Mouse (Mus musculus): ENCODE data around the gene Serpine2.

Serpine2 gene

GRCm38 (mm10) chr1:79815446-79815845, 45.5 kb downstream of the Serpine2 start:
- DNase-seq (ENCODE audit: extremely low spot score, low spot score): no peak

GRCm38 (mm10) chr1:79809447-79809846, 51.5 kb downstream of the Serpine2 start:
- no peak for DNase-seq (ENCODE audit: extremely low spot score, low spot score)

GRCm38 (mm10) chr1:79806865-79807264, 54.1 kb downstream of the Serpine2 start:
- no peak for DNase-seq (ENCODE audit: extremely low spot score, low spot score)

- no peak for DNase-seq (ENCODE audit: extremely low spot score, low spot score)
Observed at GRCm38 (mm10) chr1:79803614-79804013, 57.4 kb downstream of the Serpine2 start.

GRCm38 (mm10) chr1:79802858-79803427, 58.0 kb downstream of the Serpine2 start:
- DNase-seq (ENCODE audit: extremely low spot score, low spot score): no peak

- no peak for DNase-seq (ENCODE audit: extremely low spot score, low spot score)
Observed at GRCm38 (mm10) chr1:79797084-79797483, 63.9 kb downstream of the Serpine2 start.

GRCm38 (mm10) chr1:79786267-79786927, 74.6 kb downstream of the Serpine2 start:
- DNase-seq (ENCODE audit: extremely low spot score, low spot score): no peak

GRCm38 (mm10) chr1:79782433-79782832, 78.5 kb downstream of the Serpine2 start:
- no peak for DNase-seq (ENCODE audit: extremely low spot score, low spot score)

- no peak for DNase-seq (ENCODE audit: extremely low spot score, low spot score)
Observed at GRCm38 (mm10) chr1:79778011-79778410, 83.0 kb downstream of the Serpine2 start.

- peak; percentile 99 for DNase-seq (ENCODE audit: extremely low spot score, low spot score)
Observed at GRCm38 (mm10) chr1:79775927-79776458, 85.0 kb downstream of the Serpine2 start, which contains the start of the genes Mrpl44 and Wdfy1. Gene Mrpl44, plus strand, starts transcription at chr1:79776018. Gene Wdfy1, minus strand, starts transcription at chr1:79776143.

GRCm38 (mm10) chr1:79774164-79774780, 86.7 kb downstream of the Serpine2 start:
- DNase-seq (ENCODE audit: extremely low spot score, low spot score): no peak

GRCm38 (mm10) chr1:79768231-79768630, 92.7 kb downstream of the Serpine2 start:
- no peak for DNase-seq (ENCODE audit: extremely low spot score, low spot score)

- DNase-seq (ENCODE audit: extremely low spot score, low spot score): no peak
Observed at GRCm38 (mm10) chr1:79764483-79764882, 96.5 kb downstream of the Serpine2 start.

- DNase-seq (ENCODE audit: extremely low spot score, low spot score): no peak
Observed at GRCm38 (mm10) chr1:79764031-79764430, 96.9 kb downstream of the Serpine2 start.

GRCm38 (mm10) chr1:79762282-79763250, 98.4 kb downstream of the Serpine2 start:
- DNase-seq (ENCODE audit: extremely low spot score, low spot score): no peak

- no peak for DNase-seq (ENCODE audit: extremely low spot score, low spot score)
Observed at GRCm38 (mm10) chr1:79761917-79762271, 99.1 kb downstream of the Serpine2 start.

GRCm38 (mm10) chr1:79761106-79761916, 99.7 kb downstream of the Serpine2 start:
- peak; percentile 76 for DNase-seq (ENCODE audit: extremely low spot score, low spot score)

GRCm38 (mm10) chr1:79760656-79761055, 100.3 kb downstream of the Serpine2 start:
- DNase-seq (ENCODE audit: extremely low spot score, low spot score): no peak

- no peak for DNase-seq (ENCODE audit: extremely low spot score, low spot score)
Observed at GRCm38 (mm10) chr1:79759436-79759972, 101.5 kb downstream of the Serpine2 start.

- no peak for DNase-seq (ENCODE audit: extremely low spot score, low spot score)
Observed at GRCm38 (mm10) chr1:79759006-79759405, 102.0 kb downstream of the Serpine2 start.
